Mouse (Mus musculus): ENCODE results near the gene Nbl1. TPM values are rescaled to one million over a fixed set of nuclear protein-coding genes. Genes with fewer than 3 reads are reported as not detected.

The Nbl1 gene
- total and polyA plus RNA-seq, 2 experiments from 2014 or later, result 56.7 to 57.6 TPM

DNA sequence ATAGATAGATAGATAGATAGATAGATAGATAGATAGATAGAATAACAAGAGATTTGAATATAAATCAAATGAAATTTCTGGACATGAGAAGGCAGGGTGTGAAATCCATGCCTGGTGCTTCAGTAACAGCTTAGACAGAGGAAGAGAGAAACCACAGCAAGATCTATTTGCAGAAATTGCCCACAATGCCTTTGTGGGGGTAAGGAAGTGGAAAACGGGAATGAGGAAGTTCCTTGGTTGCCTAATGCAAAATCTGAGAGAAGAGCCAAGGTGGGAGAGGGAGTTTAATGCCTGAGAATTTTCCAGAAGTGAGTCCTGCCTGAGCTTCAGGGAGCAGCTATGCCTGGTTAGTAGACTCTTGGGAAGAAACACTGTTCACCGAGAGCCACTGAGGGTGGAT is 49.2 kb downstream of the Nbl1 start:
- ATAC-seq (no peak), DNase-seq (no peak)
- Histone ChIP-seq H3K27ac (ENCODE audit: low read depth, low read length) (no peak overlapping the region), H3K36me3 (ENCODE audit: insufficient read depth) (no peaks in the 10 kb centered on the region), H3K9ac (no peak overlapping the region), H3K9me3 (ENCODE audit: low read length) (no peaks in the 10 kb centered on the region), H3K27me3 (ENCODE audit: insufficient read depth, low read length) (no peaks in the 10 kb centered on the region; the same call in 1 of the 2 replicates), H3K4me2 (ENCODE audit: low read depth) (no peak overlapping the region), H3K4me3 (ENCODE audit: low read depth, low read length) (no peak overlapping the region), H3K4me1 (ENCODE audit: insufficient read depth) (no peaks in the 10 kb centered on the region; the same call in 1 of the 2 replicates)
- 89% methylated on average over 2 of the region's 2 CpGs for WGBS
- TF ChIP-seq CTCF (IDR thresholded peaks at IDR 0.05; ENCODE audit: low read depth), result no peak

DNA sequence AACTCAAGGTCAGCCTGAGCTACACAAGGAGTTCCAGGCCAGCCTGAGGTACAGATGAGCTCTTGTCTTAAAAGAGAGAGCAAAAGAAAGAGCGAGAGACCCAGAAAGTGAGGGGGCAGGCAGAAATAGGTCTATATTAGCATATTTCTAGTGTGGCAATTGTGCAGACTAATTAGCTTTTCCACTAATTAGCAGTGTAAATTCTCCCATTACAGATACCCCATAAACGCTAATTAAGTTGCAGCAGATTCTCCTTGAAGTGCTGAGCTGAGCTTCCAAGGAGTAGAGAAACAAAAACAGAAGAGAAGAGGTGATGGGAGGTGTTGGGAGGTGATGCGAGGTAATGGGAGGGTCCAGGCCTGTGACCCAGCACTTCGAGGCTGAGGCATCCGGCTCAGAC is 50.2 kb downstream of the Nbl1 start:
- H3K27me3 ChIP-seq (ENCODE audit: insufficient read depth, low read length), result no peaks in the 10 kb centered on the region; the same call in 1 of the 2 replicates
- WGBS, result 38% methylated on average over 5 of the region's 5 CpGs
- H3K4me2 ChIP-seq (ENCODE audit: low read depth), result no peak overlapping the region
- H3K4me1 ChIP-seq (ENCODE audit: insufficient read depth), result peaks cover 8% of the 10 kb centered on the region
- no peaks in the 10 kb centered on the region for H3K36me3 ChIP-seq (ENCODE audit: insufficient read depth)
- no peak overlapping the region for H3K27ac ChIP-seq (ENCODE audit: low read depth, low read length)
- no peak overlapping the region for H3K4me3 ChIP-seq (ENCODE audit: low read depth, low read length)
- no peaks in the 10 kb centered on the region for H3K9me3 ChIP-seq (ENCODE audit: low read length)
- no peak for DNase-seq
- ATAC-seq, result no peak
- no peak for TF ChIP-seq CTCF (IDR thresholded peaks at IDR 0.05; ENCODE audit: low read depth)
- no peak overlapping the region for H3K9ac ChIP-seq

DNA sequence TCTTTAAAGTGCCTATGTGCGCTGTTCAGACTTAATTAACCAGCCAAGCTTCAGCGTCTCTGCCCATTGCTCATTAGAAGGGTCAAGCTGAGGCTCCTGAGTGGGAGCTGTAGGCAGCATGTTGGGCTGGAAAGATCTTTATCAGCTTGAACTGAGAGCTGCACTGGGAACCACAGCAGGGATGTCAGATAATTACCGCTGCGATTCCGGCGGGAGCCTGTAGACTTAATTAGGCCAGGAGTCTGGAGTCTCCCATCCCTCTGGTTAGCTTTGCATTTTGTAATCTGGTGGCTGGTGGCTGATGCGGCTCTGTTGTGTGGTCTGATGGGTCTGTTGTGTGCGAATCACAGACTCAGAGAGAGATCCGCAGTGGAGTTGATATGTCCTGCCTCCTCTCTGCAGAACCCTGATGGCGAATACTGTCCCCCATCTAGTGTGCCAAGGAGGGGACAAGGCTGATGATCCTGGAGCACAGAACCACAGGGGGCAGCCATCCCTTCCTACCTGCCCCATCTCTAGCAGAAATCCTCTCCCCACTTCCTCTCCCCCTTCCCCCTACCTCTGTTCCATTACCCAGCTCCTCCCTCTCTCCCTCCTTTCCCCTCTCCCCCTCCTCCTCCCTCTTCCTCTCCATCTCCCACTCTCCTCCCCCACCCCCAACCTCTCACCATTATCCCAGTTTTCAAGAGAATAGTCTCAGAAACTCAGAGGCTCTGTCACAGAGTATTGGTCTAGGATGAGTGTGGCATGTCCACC is 52.5 kb downstream of the Nbl1 start:
- Histone ChIP-seq H3K4me2 (ENCODE audit: low read depth) (no peak overlapping the region), H3K9me3 (ENCODE audit: low read length) (no peaks in the 10 kb centered on the region), H3K27me3 (ENCODE audit: insufficient read depth, low read length) (no peaks in the 10 kb centered on the region; the same call in 1 of the 2 replicates), H3K4me1 (ENCODE audit: insufficient read depth) (peaks cover 11% of the 10 kb centered on the region), H3K9ac (no peak overlapping the region), H3K27ac (ENCODE audit: low read depth, low read length) (no peak overlapping the region), H3K36me3 (ENCODE audit: insufficient read depth) (no peaks in the 10 kb centered on the region), H3K4me3 (ENCODE audit: low read depth, low read length) (no peak overlapping the region)
- no peak for TF ChIP-seq CTCF (IDR thresholded peaks at IDR 0.05; ENCODE audit: low read depth)
- DNase-seq (no peak), ATAC-seq (peak; percentile 40)
- WGBS, result 5% methylated on average over 10 of the region's 10 CpGs

DNA sequence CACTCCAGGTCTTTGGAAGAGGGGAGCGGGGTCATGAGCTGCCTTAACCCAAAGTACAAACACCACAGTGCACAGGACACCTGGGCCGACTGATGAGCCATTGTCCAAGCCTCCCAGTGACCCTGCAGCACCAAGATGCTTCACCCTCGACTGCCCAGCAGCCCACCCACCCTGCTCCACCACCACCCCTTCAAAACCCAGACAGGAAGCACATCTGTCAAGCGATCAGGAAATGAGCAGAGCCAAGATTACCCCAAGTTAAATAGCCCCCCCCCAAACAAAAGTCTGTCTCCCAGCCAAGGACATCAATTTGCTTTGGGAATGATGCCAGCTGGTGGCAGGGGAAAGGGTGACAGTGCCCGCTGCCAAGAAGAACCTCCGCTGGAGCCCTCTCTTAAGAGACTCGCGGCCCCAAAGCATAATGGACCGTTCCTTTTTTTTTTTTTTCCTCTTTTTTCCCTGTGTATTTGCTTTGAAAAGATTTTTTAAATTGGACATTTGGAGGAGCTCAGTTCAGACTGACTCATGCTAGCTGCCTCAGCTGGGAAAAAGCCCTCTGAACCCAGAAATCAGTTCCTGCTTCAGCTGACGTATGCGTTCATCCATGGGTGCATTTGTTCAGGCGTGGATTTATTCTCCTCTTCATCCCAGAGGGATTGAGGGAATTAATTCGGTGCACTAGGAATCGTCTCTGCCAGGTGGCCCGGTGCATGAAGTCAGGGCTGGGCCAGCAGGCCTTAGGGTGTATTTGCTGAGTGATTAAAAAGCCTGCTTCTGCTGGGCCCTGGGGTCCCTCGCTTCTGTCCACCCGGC is 54.8 kb downstream of the Nbl1 start:
- ATAC-seq (peak; percentile 52), DNase-seq (peak; percentile 73)
- no peak for TF ChIP-seq CTCF (IDR thresholded peaks at IDR 0.05; ENCODE audit: low read depth)
- no peak overlapping the region for H3K4me2 ChIP-seq (ENCODE audit: low read depth)
- H3K27me3 ChIP-seq (ENCODE audit: insufficient read depth, low read length), result no peaks in the 10 kb centered on the region; the same call in 1 of the 2 replicates
- WGBS, result 20% methylated on average over 17 of the region's 17 CpGs
- no peaks in the 10 kb centered on the region for H3K36me3 ChIP-seq (ENCODE audit: insufficient read depth)
- peaks cover 11% of the 10 kb centered on the region for H3K4me1 ChIP-seq (ENCODE audit: insufficient read depth)
- H3K4me3 ChIP-seq (ENCODE audit: low read depth, low read length), result no peak overlapping the region
- peak overlapping the region; percentile 54 for H3K27ac ChIP-seq (ENCODE audit: low read depth, low read length)
- H3K9me3 ChIP-seq (ENCODE audit: low read length), result no peaks in the 10 kb centered on the region
- no peak overlapping the region for H3K9ac ChIP-seq

DNA sequence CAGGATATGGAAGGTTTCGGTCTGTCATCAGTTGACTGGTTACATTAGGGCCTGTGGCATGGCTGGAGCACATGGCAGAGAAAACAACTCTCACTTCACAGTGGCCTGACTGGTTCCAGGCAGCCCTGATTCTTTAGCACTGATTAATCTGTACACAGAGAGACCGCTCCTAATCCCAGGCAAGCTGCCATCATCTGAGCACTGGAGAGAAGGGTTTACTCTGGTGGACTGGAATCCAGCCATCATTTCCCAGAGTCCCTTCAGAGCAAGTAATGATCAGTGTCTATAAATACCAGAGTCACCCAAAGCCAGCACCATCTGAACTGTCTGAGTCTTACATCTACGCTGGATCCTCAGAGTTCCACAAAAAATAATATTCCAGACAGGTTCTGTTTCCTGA is 57.0 kb downstream of the Nbl1 start:
- Histone ChIP-seq H3K27me3 (ENCODE audit: insufficient read depth, low read length) (no peaks in the 10 kb centered on the region; the same call in 1 of the 2 replicates), H3K9me3 (ENCODE audit: low read length) (no peaks in the 10 kb centered on the region), H3K4me1 (ENCODE audit: insufficient read depth) (peaks cover 11% of the 10 kb centered on the region), H3K4me3 (ENCODE audit: low read depth, low read length) (no peak overlapping the region), H3K27ac (ENCODE audit: low read depth, low read length) (no peak overlapping the region), H3K9ac (no peak overlapping the region), H3K4me2 (ENCODE audit: low read depth) (no peak overlapping the region), H3K36me3 (ENCODE audit: insufficient read depth) (no peaks in the 10 kb centered on the region)
- ATAC-seq, result no peak
- no peak for TF ChIP-seq CTCF (IDR thresholded peaks at IDR 0.05; ENCODE audit: low read depth)
- 79% methylated on average over 3 of the region's 3 CpGs for WGBS
- DNase-seq, result no peak

DNA sequence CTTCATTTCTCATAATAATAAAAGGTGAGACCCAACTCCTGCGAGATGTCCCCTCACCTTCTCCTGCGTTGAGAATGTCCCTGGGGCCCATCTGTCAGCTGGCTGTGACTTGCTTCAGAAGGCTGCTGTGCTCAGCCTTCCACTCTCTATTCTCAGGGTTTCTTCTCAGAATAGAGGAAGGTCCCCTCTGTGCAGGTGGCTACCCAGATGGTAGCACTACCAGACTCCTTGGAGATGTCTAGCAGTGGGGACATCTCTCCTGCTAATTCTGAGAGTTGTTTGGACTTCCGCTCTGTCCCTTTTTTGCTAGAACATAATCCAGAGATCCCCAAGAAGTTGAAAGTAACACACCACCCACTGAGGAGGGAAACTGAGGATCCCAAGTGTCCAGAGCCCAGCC is 57.9 kb downstream of the Nbl1 start:
- H3K9ac ChIP-seq, result no peak overlapping the region
- H3K9me3 ChIP-seq (ENCODE audit: low read length), result no peaks in the 10 kb centered on the region
- no peak for TF ChIP-seq CTCF (IDR thresholded peaks at IDR 0.05; ENCODE audit: low read depth)
- no peak overlapping the region for H3K4me2 ChIP-seq (ENCODE audit: low read depth)
- no peaks in the 10 kb centered on the region for H3K36me3 ChIP-seq (ENCODE audit: insufficient read depth)
- ATAC-seq, result no peak
- whole genome bisulfite sequencing, result 92% methylated on average over 3 of the region's 3 CpGs
- no peak overlapping the region for H3K4me3 ChIP-seq (ENCODE audit: low read depth, low read length)
- H3K27ac ChIP-seq (ENCODE audit: low read depth, low read length), result no peak overlapping the region
- no peaks in the 10 kb centered on the region; the same call in 1 of the 2 replicates for H3K27me3 ChIP-seq (ENCODE audit: insufficient read depth, low read length)
- DNase-seq, result no peak
- peaks cover 11% of the 10 kb centered on the region for H3K4me1 ChIP-seq (ENCODE audit: insufficient read depth)

DNA sequence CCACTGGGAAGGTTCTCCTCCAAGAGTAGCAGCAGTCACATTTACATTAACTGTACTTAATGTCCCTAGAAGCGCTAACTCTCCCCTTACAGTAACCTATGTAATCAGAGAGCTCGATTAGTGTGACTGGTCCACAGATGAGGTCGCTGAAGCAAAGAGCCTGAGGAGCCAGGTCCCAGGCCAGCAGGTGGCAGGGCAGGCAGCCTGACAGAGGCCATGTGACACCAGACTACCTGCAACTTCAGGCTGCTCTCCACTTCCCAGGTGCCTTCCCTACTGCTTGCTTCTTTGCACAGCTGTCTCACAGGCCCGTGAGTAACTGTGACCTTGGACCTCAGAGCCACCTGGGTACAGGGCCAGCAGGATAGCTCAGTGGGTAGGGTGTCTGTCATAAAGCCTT is 58.3 kb downstream of the Nbl1 start:
- ATAC-seq (no peak), DNase-seq (no peak)
- Histone ChIP-seq H3K4me3 (ENCODE audit: low read depth, low read length) (no peak overlapping the region), H3K9me3 (ENCODE audit: low read length) (no peaks in the 10 kb centered on the region), H3K9ac (no peak overlapping the region), H3K27ac (ENCODE audit: low read depth, low read length) (no peak overlapping the region), H3K4me1 (ENCODE audit: insufficient read depth) (peaks cover 11% of the 10 kb centered on the region), H3K4me2 (ENCODE audit: low read depth) (no peak overlapping the region), H3K36me3 (ENCODE audit: insufficient read depth) (no peaks in the 10 kb centered on the region), H3K27me3 (ENCODE audit: insufficient read depth, low read length) (no peaks in the 10 kb centered on the region; the same call in 1 of the 2 replicates)
- TF ChIP-seq CTCF (IDR thresholded peaks at IDR 0.05; ENCODE audit: low read depth), result 0 out of 2 replicates have a peak, but pooled peaks have one; percentile 11
- 64% methylated on average over 4 of the region's 4 CpGs for WGBS

All from forebrain, postnatal 0 days (tissue).